Mouse (Mus musculus) left cerebral cortex, postnatal 10 days (tissue): ENCODE measurements around the gene Brox. TPM values are rescaled to one million over a fixed set of nuclear protein-coding genes. Genes with fewer than 3 reads are reported as not detected.

Experiments used
- DNase-seq, 2 experiments: peaks; one replicate each; pipeline ENCODE4 v3.0.0; 2021 to 2022; ENCODE audit warnings: low spot score in 2 of 2, mixed read lengths in 1 of 2; ENCODE audit errors: extremely low spot score in 1 of 2
- intact Hi-C: fragments of 180-260 bp; cut with DNase I; formaldehyde crosslinking; loops from one replicate; pipeline ENCODE4 v1.15.1; 2025
- total RNA-seq, 2 experiments: library from RNA; stranded (reverse); gene quantifications; 2 replicates each; pipeline ENCODE4 v1.2.3; 2021

Gene Brox
- total RNA-seq, 2 experiments from 2014 or later, result 62.3 to 64.8 TPM

- intact Hi-C loops, result no loop called here
- no peak for DNase-seq
These were observed 21.3 kb downstream of the Brox start for GRCm38 (mm10) chr1:183275763-183276162.

- intact Hi-C loops, result no loop called here
- no peak for DNase-seq
These were observed 22.7 kb downstream of the Brox start for GRCm38 (mm10) chr1:183274385-183274784.

GRCm38 (mm10) chr1:183272867-183273818, 23.9 kb downstream of the Brox start:
- no peak for DNase-seq

GRCm38 (mm10) chr1:183267666-183268065, 29.4 kb downstream of the Brox start:
- intact Hi-C loops, result no loop called here
- no peak for DNase-seq

More at GRCm38 (mm10) chr1:183272867-183273818, 23.9 kb downstream of the Brox start:
- intact Hi-C loops, result no loop called here

- DNase-seq, result peak in 1 of 2 experiments; percentile 22
- intact Hi-C loops, result no loop called here
These were observed 31.1 kb downstream of the Brox start for GRCm38 (mm10) chr1:183265921-183266467.

- no peak for DNase-seq
- intact Hi-C loops, result no loop called here
These were observed 32.7 kb downstream of the Brox start for GRCm38 (mm10) chr1:183264145-183265008.

- DNase-seq, result no peak
- intact Hi-C loops, result no loop called here
These were observed 44.5 kb downstream of the Brox start for GRCm38 (mm10) chr1:183252574-183252973.

- intact Hi-C loops, result no loop called here
These were observed 45.3 kb downstream of the Brox start for GRCm38 (mm10) chr1:183251818-183252217.

GRCm38 (mm10) chr1:183250612-183251011, 46.5 kb downstream of the Brox start:
- no peak for DNase-seq
- intact Hi-C loops, result no loop called here

More at GRCm38 (mm10) chr1:183251818-183252217, 45.3 kb downstream of the Brox start:
- no peak for DNase-seq

- intact Hi-C loops, result no loop called here
- DNase-seq, result no peak
These were observed 48.9 kb downstream of the Brox start for GRCm38 (mm10) chr1:183248144-183248543.

- no peak for DNase-seq
- intact Hi-C loops, result no loop called here
These were observed 53.8 kb downstream of the Brox start for GRCm38 (mm10) chr1:183243293-183243692.

GRCm38 (mm10) chr1:183237901-183238300, 59.2 kb downstream of the Brox start:
- intact Hi-C loops, result loop anchor here (5.0 kb wide), 1 partner anchor 681 kb away; no protein-coding TSS in a partner anchor
- peak in 1 of 2 experiments; percentile 31 for DNase-seq

- intact Hi-C loops, result loop anchor here (5.0 kb wide), 1 partner anchor 679 kb away; no protein-coding TSS in a partner anchor
- DNase-seq, result no peak
These were observed 60.6 kb downstream of the Brox start for GRCm38 (mm10) chr1:183236460-183236859.

- intact Hi-C loops, result no loop called here
- no peak for DNase-seq
These were observed 63.3 kb downstream of the Brox start for GRCm38 (mm10) chr1:183233679-183234174.

- DNase-seq, result no peak
- intact Hi-C loops, result no loop called here
These were observed 63.9 kb downstream of the Brox start for GRCm38 (mm10) chr1:183232985-183233678.

- DNase-seq, result no peak
- intact Hi-C loops, result no loop called here
These were observed 69.6 kb downstream of the Brox start for GRCm38 (mm10) chr1:183227469-183227868.
